Mouse (Mus musculus) heart, embryonic 13.5 days (tissue): ENCODE measurements at regions not wholly inside any gene's neighbourhood (a gene's known extent, or its start where the extent isn't known, plus 50 kb on each side); places are given as distances from the start of the nearest gene placed in this dataset.

Experiments used
- ATAC-seq: fragments of 200-750 bp; cut with Nextera tagmentation; 2 replicates; pipeline ENCODE4 v1.8.0; 2017; ENCODE audit warnings: moderate TSS enrichment; ENCODE audit not compliant: insufficient number of reproducible peaks, low FRiP score, low TSS enrichment; ENCODE audit errors: extremely low read depth
- H3K27ac ChIP-seq: fragments of 300-500 bp; sonication (generic); replicated peaks from 2 replicates; pipeline ENCODE4 v1.5.1; 2015; ENCODE audit warnings: moderate library complexity, mild to moderate bottlenecking, inconsistent platforms
- H3K27me3 ChIP-seq: fragments of 300-500 bp; sonication (generic); replicated peaks from 2 replicates; pipeline ENCODE4 v1.6.1; 2015; ENCODE audit warnings: mild to moderate bottlenecking, inconsistent platforms
- H3K36me3 ChIP-seq: fragments of 300-500 bp; sonication (generic); 2 replicates; pipeline ENCODE4 v1.6.1; 2015; ENCODE audit warnings: mild to moderate bottlenecking, inconsistent platforms
- H3K4me1 ChIP-seq: fragments of 300-500 bp; sonication (generic); 2 replicates; pipeline ENCODE4 v1.6.1; 2015; ENCODE audit warnings: inconsistent platforms
- H3K4me2 ChIP-seq: fragments of 300-500 bp; sonication (generic); 2 replicates; pipeline ENCODE4 v1.6.1; 2015; ENCODE audit warnings: inconsistent platforms, mild to moderate bottlenecking, moderate library complexity
- H3K4me3 ChIP-seq: fragments of 300-500 bp; sonication (generic); 2 replicates; pipeline ENCODE4 v1.5.1; 2015; ENCODE audit warnings: moderate library complexity, mild to moderate bottlenecking, inconsistent platforms
- H3K9ac ChIP-seq: fragments of 300-500 bp; sonication (generic); 2 replicates; pipeline ENCODE4 v1.6.1; 2015; ENCODE audit warnings: inconsistent platforms, mild to moderate bottlenecking, moderate library complexity
- H3K9me3 ChIP-seq: fragments of 300-500 bp; sonication (generic); 2 replicates; pipeline ENCODE4 v1.6.1; 2016; ENCODE audit warnings: inconsistent platforms
- WGBS: fragments of 180-500 bp; shearing (Covaris S2); methylation state at CpG from one replicate; pipeline ENCODE4 v1.1.7; 2015; ENCODE audit warnings: mixed read lengths; 5-methylcytosine and 5-hydroxymethylcytosine counted together

GRCm38 (mm10) chr9:96419151-96419550 is 54.9 kb upstream of the Atp1b3 start:
- no peak for ATAC-seq
- WGBS = 83% methylated on average over 5 of the region's 5 CpGs
- Histone ChIP-seq H3K27me3 (no peaks in the 10 kb centered on the region), H3K27ac (no peak overlapping the region), H3K36me3 (no peaks in the 10 kb centered on the region), H3K4me3 (no peak overlapping the region), H3K9me3 (no peaks in the 10 kb centered on the region), H3K4me1 (peaks cover 8% of the 10 kb centered on the region), H3K9ac (no peak overlapping the region), H3K4me2 (no peak overlapping the region)

- Histone ChIP-seq H3K27me3 (no peaks in the 10 kb centered on the region), H3K9ac (no peak overlapping the region), H3K27ac (0 out of 2 replicates have a peak overlapping the region, but pooled peaks have one; percentile 25), H3K4me1 (peaks cover 14% of the 10 kb centered on the region), H3K4me3 (no peak overlapping the region), H3K9me3 (no peaks in the 10 kb centered on the region), H3K4me2 (no peak overlapping the region), H3K36me3 (no peaks in the 10 kb centered on the region)
- ATAC-seq = no peak
- WGBS = 39% methylated on average over 5 of the region's 5 CpGs
These were observed 51.8 kb upstream of the Atp1b3 start for GRCm38 (mm10) chr9:96415873-96416570.
